Mouse (Mus musculus) mouse embryonic stem cell (cell line): ENCODE measurements around the gene Cdk6.

ENCODE experiments used
- in situ Hi-C, 2 experiments: fragments of 300-500 bp; cut with MboI; formaldehyde crosslinking; loops; 1 replicate in 1 of 2; 3 replicates in 1 of 2; pipeline ENCODE4 v1.14.3; 2019 to 2020; ENCODE audit warnings: low sequenced_read_pairs in 2 of 2, low pct_unique_long_range_greater_than_20kb in 1 of 2, mixed read lengths in 1 of 2; ENCODE audit not compliant: unreplicated experiment in 1 of 2

The Cdk6 gene

DNA sequence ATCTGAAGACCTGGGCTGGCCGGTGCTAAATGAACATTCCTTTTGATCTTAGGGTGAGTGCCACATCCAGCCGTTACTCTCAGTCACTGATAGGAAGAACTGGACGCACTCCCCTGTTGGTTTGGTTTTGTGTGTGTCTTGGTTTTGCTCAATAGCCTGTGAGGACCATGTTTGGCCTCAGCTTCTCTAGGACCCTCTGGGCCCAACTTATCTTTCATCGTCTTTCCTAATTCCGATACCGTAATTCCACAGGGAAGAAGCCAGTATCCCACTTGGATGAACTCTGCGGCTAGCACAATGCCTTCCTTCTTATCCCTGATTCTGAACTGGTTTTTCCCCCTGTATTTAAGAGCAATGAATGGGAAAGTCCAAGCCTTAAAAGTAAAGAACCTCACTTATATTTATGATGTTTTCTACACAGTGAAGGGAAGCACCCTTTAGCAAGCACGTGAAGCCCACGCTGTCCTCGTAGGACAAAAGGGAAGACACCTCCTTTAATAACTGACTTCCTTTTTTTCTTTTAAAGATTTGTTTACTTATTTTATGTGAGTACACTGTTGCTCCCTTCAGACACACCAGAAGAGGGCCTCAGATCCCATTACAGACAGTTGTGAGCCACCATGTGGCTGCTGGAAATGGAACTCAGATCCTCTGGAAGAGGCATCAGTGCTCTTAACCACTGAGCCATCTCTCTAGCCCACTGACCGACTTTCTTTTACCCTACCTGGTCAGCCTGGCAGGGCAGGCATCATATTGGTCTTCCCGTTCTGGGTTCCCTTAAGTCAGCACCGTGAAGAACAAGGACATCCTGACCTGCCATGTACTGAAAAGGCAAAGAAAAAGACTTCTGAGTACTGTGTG is 151.7 kb downstream of the Cdk6 start:
- in situ Hi-C loops, result no loop called here

DNA sequence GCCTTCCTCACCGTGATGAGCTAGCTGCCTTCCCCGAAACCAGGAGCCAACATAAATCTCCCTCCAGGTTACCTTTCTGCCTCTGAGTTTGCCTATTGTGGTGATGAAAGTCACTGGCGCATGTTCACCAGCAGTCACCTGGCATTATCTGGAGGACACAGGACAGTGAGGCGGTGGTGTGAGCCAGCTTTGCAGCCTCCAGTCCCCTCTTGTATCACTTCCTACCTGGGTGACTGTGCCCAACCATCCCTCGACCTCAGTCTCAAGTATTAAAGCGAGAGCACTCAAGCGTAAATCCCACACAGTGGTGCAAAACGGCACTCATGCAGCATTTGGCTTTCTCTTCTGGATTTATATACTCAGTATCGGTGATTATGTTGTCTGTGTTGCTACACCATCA is 152.7 kb downstream of the Cdk6 start:
- in situ Hi-C loops, result no loop called here

GRCm38 (mm10) chr5:3494452-3495187 is 153.3 kb downstream of the Cdk6 start:
- in situ Hi-C loops, result no loop called here

DNA sequence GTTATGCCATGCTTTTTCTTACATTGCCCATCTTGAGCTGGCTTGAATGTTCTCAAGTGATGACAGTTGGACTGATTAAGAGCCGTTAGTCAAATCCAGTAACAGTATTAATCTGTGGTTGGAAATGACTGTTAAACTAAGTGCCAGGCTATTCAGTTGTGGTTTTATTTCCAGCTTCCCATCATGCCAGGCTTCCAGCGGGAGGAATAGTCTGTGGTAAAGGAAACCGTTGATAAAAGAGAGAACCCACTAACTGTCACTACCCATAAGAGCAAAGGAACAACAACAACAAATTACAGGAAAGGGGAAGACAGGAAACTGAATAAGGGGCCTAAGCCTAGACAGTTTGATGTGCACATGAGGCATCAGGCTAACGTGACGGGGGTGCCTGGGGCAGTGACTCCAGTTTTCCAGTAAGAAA is 156.2 kb downstream of the Cdk6 start:
- in situ Hi-C loops, result no loop called here

GRCm38 (mm10) chr5:3500298-3500697 is 159.0 kb downstream of the Cdk6 start:
- in situ Hi-C loops, result no loop called here

DNA sequence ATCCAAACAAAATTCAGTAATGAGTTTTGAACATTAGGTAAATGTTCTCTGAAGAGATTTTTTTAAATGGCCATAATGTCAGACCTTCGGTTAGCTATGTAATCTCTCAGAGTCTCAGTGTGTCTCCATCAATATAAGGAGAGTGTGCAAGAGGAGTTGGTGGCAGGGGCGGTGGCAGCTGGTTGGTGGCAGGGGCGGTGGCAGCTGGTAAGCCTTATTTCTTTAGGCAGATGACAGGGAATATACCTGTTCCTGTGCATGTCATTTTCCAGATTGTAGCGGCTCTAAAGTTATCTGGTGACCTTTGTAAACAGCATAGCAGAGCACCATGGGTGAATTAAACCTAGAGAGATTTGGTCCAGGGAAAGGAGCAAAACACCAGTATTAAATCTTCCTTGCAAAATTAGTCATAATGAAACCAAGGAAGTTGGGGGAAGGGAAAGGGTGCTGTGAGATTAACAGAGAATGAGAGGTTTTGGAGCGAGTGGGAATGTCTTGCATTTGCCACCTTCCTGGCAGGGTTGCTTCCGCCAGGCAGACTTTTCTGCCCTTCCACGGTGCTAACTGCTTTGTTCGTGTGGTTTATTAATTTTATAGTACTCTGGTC is 159.8 kb downstream of the Cdk6 start:
- in situ Hi-C loops, result no loop called here

DNA sequence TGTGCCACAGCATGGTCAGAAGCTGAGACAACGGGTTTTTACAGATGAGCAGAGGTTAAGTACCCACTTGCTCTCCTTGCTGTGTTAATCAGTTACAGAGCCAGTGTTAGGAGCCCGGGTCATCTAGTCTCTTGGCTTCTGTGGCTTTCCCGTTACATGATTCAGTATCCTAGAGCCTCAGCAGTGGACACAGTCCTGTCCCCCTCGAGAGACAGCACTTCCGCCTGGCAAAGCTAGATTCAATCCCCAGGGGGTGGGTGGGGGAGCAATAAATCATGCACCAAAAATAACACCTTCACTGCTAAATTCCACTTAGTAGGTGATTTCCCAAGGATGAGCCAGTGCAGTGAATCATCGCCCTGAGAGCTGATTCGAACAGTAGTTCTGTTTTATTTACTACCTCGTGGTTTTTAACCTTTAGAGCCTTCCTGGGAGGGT is 160.3 kb downstream of the Cdk6 start:
- in situ Hi-C loops, result no loop called here

DNA sequence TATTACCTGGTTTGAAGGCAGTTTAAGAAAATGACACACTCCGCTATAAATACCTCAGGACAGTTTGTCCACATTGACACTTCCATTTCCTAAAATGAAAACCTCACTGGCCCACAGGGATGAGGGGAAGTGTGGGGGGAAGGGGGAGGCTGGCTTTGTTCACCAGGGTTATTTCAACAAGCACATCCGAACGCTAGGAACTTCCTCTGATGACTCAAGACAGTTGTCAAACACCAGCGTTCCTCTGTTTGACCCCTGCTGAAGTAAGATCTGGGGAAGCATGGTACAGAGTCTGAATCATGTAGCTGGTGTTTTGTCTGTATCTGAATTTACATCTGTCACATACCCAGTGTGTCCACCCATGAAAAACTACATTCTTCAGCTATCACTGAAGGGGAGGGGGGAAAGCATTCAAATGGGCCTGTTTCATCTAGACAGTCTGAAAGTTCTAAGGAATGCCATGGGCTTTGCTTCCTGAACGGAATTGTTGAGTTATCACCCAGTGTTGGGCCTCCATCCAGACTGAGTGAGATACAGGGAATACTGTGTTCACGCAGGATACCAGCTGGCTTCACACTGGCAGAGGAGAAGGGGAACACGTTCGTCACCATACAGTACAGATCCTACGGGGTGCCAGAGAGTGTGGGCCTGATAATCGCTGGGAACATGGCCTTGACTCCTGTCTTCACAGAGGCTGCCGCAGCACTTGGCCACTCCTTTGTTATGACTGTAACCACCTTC is 161.5 kb downstream of the Cdk6 start:
- in situ Hi-C loops, result no loop called here

DNA sequence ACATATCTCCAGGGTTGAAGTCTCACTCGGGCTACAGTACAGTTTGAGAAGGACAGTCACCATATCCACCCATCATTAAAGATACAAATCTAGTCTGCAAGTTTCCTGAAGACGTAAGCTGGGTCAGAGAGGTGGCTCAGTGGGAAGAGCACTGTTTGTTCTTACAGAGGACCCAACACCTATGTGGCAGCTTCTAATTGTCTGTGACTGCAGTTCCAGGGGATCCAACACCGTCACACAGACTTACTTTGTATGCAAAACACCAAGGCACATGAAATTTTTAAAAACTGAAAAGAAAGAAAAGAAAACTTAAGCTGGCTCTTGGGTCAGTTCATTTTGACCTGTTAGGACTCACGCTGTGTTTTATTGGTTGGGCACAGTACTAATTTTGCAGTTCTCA is 162.1 kb downstream of the Cdk6 start:
- in situ Hi-C loops, result no loop called here

DNA sequence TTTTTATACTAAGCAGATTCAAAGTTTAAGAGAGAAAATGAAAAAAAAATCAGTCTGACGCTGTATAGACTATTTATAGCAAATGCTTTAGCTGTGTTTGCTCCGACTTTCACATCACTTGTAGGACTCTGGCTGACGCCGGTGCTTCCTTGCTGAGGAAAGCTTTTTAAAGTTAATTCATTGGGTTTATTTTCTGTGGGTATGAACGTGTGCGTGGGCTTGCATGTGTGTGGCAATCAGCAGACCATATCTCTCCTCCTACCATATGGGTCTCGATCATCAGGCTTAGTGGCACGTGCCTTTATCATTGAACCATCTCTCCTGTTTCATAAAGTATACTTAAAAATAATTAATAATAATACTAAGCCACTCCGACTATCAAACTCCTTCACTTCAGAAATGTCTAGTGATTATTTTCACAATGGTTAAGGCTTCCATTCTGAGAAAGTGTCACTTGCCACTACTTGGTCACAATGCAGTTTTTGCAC is 162.6 kb downstream of the Cdk6 start:
- in situ Hi-C loops, result no loop called here

DNA sequence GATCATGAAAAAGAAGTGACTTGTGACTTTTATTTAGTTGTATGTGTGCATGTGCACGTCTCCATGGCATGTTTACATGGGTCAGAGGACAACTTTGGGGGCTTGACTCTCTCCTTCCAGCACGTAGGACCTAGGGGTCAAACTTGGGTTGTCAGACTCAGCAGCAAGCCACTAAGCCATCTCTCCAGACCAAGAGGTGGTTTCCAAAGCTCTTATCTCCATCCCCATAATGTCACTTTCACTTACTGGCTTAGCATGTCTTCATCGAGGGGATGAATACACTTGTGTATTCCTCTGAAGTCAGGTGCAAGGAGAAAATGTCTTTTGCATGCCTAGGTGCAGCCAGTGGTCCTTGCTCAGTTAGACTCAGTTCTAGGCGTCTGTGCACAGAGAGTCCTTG is 163.2 kb downstream of the Cdk6 start:
- in situ Hi-C loops, result no loop called here

DNA sequence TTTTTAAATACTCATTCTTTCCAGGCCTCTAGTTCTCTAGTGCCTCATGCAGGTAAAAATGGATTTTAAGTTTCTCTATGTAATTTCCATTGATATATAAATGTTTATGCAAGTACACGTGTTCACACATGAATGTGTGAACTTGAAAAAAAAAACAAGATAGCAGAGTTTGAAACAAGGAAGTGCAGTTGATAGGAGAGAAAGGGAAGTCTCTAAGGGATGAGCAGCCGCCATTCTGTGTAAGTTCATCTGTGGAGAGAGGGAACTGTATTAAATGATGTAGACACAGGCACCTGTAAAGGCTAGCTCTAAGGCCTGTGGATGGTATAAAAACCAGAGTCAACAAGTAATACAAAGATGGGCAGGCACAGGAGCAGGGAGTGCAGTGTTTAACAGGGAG is 164.3 kb downstream of the Cdk6 start:
- in situ Hi-C loops, result no loop called here

DNA sequence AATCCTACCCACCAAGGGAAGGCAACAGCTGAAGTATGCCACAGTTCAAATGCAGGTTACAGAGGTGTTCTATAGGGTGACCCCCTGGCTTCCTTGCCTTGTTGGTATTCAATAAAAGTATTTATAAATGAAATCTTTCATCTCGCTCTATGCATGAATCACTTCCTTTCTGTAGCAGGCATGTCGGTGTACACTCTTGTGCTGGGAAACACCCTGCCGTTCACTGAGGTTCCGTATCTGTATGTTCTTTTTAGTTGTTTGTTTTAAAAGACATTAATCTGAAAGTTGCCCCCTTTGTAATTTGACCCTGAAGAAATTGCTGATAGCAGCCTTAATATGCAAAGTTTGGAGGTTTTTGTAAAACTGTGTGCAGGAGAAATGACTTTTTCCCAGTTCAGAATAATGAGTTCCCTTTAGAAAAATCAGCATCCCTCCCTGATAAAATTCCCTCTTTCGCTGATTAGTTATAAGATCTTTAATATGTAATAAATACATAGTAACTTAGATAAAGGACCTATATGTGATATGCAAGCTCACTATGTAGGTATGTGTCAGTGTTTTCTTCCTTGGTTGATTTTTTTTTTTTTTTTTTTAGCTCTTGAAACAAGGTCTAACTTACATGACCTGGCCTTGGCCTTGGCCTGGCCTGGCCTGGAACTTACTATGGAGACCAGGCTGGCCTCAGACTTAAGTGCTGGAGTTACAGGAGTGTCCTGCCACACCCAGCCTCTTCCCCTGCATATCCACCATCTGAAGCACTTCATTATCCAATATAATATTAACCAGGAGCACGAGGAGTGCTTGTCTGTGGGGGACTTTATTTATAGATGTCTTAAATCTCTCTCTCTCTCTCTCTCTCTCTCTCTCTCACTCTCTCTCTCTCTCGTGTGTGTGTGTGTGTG is 167.4 kb downstream of the Cdk6 start:
- in situ Hi-C loops, result no loop called here

DNA sequence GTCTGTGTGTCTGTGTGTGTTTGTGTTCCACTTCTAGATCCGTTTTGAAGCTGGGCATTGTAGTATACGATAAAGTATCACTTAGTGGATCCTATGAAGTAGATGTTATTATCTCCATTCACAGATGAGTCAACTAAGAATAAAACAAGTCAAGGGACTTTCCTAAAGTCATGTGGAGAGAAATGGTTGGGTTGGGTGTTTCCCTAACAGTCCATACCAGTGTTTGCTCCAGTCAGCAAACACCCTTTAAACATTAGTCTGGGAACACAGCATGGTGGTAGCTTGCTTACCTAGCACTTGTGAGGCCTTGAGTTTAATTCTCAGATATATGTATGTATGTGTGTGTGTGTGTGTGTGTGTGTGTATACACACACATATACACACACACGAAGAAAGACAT is 168.2 kb downstream of the Cdk6 start:
- in situ Hi-C loops, result no loop called here

- in situ Hi-C loops, result no loop called here
These were observed 170.0 kb downstream of the Cdk6 start for GRCm38 (mm10) chr5:3511097-3511795.

GRCm38 (mm10) chr5:3512584-3512983 is 171.3 kb downstream of the Cdk6 start:
- in situ Hi-C loops, result no loop called here

DNA sequence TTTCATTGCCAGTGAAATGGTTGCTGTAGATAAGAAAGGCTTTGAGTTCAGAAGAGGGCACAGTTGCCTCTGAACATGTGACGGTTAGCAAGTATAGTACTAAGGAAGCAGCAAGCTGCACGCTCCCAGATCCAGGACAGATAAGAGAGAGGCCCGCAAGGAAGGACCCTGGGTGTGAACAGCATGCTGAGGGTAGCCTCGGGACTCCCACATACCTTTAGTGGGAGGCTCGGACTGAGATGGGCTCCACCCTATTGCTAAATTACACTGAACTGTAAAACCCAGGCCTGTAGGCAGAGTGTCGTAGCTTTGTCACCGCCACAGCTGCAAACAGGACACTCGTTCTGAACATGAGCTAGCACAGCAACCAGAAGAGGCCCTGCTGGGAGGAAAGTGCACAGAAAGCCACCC is 173.6 kb downstream of the Cdk6 start:
- in situ Hi-C loops, result no loop called here
